Mouse (Mus musculus) kidney, adult 2 months (tissue): Measurements from ENCODE around the gene Tmem229b.

Experiments
- CTCF ChIP-seq: fragments of 200-500 bp; conservative IDR thresholded peaks from 2 replicates; pipeline ENCODE4 v1.5.1; 2011; ENCODE audit warnings: low read depth, mild to moderate bottlenecking, control low read depth, low read length, moderate library complexity, mixed read lengths; ENCODE audit not compliant: insufficient read depth, insufficient read length
- POLR2A ChIP-seq: fragments of 200-500 bp; IDR thresholded peaks from one replicate; pipeline ENCODE4 v1.6.1; 2011; ENCODE audit warnings: low read depth, low read length, control low read depth

DNA sequence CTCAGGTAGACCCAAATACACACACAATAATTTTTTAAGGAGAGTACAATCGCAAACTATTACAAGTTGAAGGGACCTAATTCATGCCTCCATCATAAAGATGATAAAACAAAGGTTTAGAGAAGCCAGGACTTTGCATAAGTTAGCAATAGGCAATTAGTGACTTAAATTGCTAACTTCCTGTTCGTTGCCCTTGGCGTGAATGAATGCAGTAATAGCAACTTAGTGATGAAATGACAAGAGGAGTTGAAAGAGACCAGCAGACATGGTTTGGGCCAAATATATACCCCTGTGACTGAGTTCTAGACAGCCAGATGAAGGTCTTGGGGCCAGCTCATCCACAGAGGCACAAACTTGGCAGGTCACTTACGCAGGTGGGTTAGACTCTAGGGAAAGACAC, 11.2 kb downstream of the Tmem229b start:
- no peak for TF ChIP-seq CTCF
- TF ChIP-seq POLR2A: no peak
